Mouse (Mus musculus): Measurements from ENCODE around the gene Fam221b.

Fam221b gene

DNA sequence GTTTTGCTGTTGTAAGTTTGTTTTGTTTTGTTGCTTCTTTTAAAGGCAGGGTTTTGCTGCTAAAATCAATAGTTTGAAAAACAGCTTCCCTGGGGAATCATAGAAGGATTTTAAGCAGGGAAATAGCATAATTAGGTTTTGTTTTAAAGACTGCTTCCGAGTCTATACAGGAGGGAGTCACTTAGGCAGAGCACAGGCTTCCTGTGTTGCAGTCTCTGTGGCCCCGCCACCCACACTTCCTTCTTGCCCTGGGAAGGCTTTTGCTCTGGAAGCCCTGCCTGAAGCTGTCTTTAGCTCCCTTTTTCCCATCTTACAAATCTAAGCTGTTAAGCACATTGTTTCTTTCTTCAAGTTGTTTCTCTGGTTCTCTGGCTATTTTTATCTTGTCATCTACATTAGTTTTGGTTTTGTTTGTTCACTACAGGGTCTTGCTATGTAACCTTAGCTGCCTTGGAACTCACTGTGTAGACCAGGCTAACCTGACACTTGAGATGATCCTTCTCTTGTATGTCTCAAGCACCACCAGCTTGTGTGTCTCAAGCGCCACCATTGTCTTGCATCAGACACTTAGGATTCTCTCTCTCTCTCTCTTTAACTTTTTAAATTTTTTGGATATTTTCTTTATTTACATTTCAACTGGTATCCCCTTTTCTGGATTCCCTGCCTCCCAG lies 55.8 kb downstream of the Fam221b start:
- DNase-seq (ENCODE audit: low read depth), result no peak

GRCm38 (mm10) chr4:43612534-43612933 lies 56.4 kb downstream of the Fam221b start:
- DNase-seq (ENCODE audit: low read depth), result no peak
